Mouse (Mus musculus): ENCODE measurements around the gene Lrba. TPM values are rescaled to one million over a fixed set of nuclear protein-coding genes. Genes with fewer than 3 reads are reported as not detected.
A peak's percentile ranks its signal among the peaks of the same experiment; 100 is the strongest.

Gene Lrba
- total and polyA plus RNA-seq, 2 experiments from 2014 or later, result 1.6 to 22.0 TPM

GRCm38 (mm10) chr3:86793264-86793663 lies 568.8 kb downstream of the Lrba start:
- WGBS, result 43% methylated on average over 4 of the region's 4 CpGs
- ATAC-seq (ENCODE audit: insufficient read depth, low read depth), result no peak
- Histone ChIP-seq H3K4me2 (ENCODE audit: low read depth, low read length) (no peak overlapping the region), H3K9ac (replicated peaks; ENCODE audit: low read depth, low read length) (no peak overlapping the region), H3K36me3 (replicated peaks; ENCODE audit: control insufficient read depth, insufficient read depth, low read length) (no peaks in the 10 kb centered on the region), H3K27ac (ENCODE audit: low read depth) (peak overlapping the region; percentile 71), H3K4me1 (ENCODE audit: control insufficient read depth, insufficient read depth) (peaks cover 12% of the 10 kb centered on the region; the same call in 1 of the 2 replicates), H3K27me3 (ENCODE audit: control insufficient read depth, insufficient read depth, low read length) (no peaks in the 10 kb centered on the region), H3K9me3 (replicated peaks; ENCODE audit: control insufficient read depth, low read length) (no peaks in the 10 kb centered on the region), H3K4me3 (ENCODE audit: low read depth, low read length) (no peak overlapping the region)
- TF ChIP-seq EP300 (IDR thresholded peaks at IDR 0.05; ENCODE audit: low read depth) (no peak), CTCF (IDR thresholded peaks at IDR 0.05; ENCODE audit: low read depth) (no peak)
- DNase-seq (ENCODE audit: low spot score), result no peak

DNA sequence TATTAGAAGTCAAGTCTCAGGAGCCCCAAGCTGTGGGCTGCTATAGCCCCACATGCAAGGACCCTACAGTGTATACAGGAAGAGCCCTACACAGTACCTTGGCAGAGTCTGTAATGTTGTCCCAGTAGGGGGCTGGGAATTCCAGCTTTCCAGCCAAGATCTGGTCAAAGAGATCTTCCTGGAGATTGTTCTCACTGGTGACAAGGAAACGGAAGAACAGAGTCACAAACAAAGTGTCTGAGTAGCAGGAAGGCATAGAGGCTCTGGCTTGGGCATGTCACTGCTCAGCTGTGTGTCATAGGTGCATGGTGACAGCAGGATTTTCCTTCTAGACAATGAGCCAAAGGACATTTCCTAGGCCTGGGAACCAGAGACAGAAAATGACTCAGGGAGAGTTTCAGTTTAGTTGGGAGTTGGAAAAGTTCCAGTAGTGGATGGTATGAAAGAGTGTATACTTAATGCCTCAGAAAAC lies 569.3 kb downstream of the Lrba start:
- Histone ChIP-seq H3K9ac (replicated peaks; ENCODE audit: low read depth, low read length) (no peak overlapping the region), H3K4me1 (ENCODE audit: control insufficient read depth, insufficient read depth) (peaks cover 12% of the 10 kb centered on the region; the same call in 1 of the 2 replicates), H3K27me3 (ENCODE audit: control insufficient read depth, insufficient read depth, low read length) (no peaks in the 10 kb centered on the region), H3K4me3 (ENCODE audit: low read depth, low read length) (no peak overlapping the region), H3K36me3 (replicated peaks; ENCODE audit: control insufficient read depth, insufficient read depth, low read length) (no peaks in the 10 kb centered on the region), H3K27ac (ENCODE audit: low read depth) (peak overlapping the region; percentile 71), H3K9me3 (replicated peaks; ENCODE audit: control insufficient read depth, low read length) (no peaks in the 10 kb centered on the region), H3K4me2 (ENCODE audit: low read depth, low read length) (no peak overlapping the region)
- WGBS, result 21% methylated on average over 1 of the region's 1 CpGs
- TF ChIP-seq EP300 (IDR thresholded peaks at IDR 0.05; ENCODE audit: low read depth) (peak; percentile 73), CTCF (IDR thresholded peaks at IDR 0.05; ENCODE audit: low read depth) (no peak)
- peak; percentile 52 for DNase-seq (ENCODE audit: low spot score)
- peak; percentile 69 for ATAC-seq (ENCODE audit: insufficient read depth, low read depth)

DNA sequence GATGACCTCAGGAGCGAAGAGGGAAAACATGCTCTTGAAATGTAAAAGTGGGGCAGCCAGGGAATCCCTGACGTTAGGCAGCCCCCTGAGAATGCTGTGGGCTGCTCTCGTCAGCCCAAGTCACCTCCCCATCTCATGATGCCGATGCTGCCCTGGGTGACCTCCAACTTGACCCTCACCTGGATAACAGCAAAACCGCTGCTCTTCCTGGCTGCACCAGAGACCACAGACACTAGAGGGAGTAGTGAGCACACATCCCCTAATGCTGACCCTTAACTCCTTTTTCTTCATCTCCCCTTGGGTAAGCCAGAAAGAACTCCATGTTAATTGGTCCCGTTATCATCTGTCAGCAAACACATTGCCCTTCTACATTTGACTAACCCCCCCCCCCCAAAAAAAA lies 572.2 kb downstream of the Lrba start:
- 42% methylated on average over 6 of the region's 6 CpGs for WGBS
- DNase-seq (ENCODE audit: low spot score), result no peak
- H3K4me1 ChIP-seq (ENCODE audit: control insufficient read depth, insufficient read depth), result peaks cover 7% of the 10 kb centered on the region; the same call in 1 of the 2 replicates
- no peaks in the 10 kb centered on the region for H3K36me3 ChIP-seq (replicated peaks; ENCODE audit: control insufficient read depth, insufficient read depth, low read length)
- no peak for ATAC-seq (ENCODE audit: insufficient read depth, low read depth)
- TF ChIP-seq EP300 (IDR thresholded peaks at IDR 0.05; ENCODE audit: low read depth), result no peak
- peak; percentile 61 for TF ChIP-seq CTCF (IDR thresholded peaks at IDR 0.05; ENCODE audit: low read depth)
- no peak overlapping the region for H3K4me3 ChIP-seq (ENCODE audit: low read depth, low read length)
- no peaks in the 10 kb centered on the region for H3K27me3 ChIP-seq (ENCODE audit: control insufficient read depth, insufficient read depth, low read length)
- H3K27ac ChIP-seq (ENCODE audit: low read depth), result no peak overlapping the region
- no peak overlapping the region for H3K4me2 ChIP-seq (ENCODE audit: low read depth, low read length)
- no peaks in the 10 kb centered on the region for H3K9me3 ChIP-seq (replicated peaks; ENCODE audit: control insufficient read depth, low read length)
- no peak overlapping the region for H3K9ac ChIP-seq (replicated peaks; ENCODE audit: low read depth, low read length)

DNA sequence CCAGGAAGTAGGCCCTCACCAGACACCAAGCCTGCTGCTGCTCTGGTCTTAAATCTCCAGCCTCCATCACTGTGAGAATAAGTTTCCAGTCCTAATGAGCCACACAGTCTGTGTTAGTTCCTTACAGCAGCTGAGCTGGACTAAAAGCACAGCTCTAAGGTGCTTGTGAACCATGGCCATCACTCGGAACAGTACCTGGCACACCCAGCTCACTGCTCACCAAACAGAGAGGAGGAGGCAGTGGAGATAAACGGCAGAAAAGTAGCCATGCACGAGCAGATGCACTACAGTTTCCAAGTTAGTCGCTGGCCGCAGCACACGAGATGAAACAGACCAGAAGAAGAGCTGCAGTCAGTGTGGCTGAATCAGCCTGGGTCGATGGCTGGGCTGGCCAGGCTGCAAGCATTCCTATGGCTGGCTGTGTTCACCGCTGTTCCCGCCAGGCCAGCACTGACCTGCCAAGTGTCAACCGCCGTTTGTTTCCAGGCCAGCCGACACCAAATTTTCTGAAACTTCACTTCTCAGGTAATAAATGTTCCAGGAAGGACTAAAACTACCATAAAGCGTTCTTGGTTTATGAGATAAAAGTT lies 573.5 kb downstream of the Lrba start:
- Histone ChIP-seq H3K27ac (ENCODE audit: low read depth) (no peak overlapping the region), H3K4me1 (ENCODE audit: control insufficient read depth, insufficient read depth) (peaks cover 7% of the 10 kb centered on the region; the same call in 1 of the 2 replicates), H3K4me2 (ENCODE audit: low read depth, low read length) (no peak overlapping the region), H3K36me3 (replicated peaks; ENCODE audit: control insufficient read depth, insufficient read depth, low read length) (no peaks in the 10 kb centered on the region), H3K9me3 (replicated peaks; ENCODE audit: control insufficient read depth, low read length) (no peaks in the 10 kb centered on the region), H3K9ac (replicated peaks; ENCODE audit: low read depth, low read length) (no peak overlapping the region), H3K4me3 (ENCODE audit: low read depth, low read length) (no peak overlapping the region), H3K27me3 (ENCODE audit: control insufficient read depth, insufficient read depth, low read length) (no peaks in the 10 kb centered on the region)
- DNase-seq (ENCODE audit: low spot score) (no peak), ATAC-seq (ENCODE audit: insufficient read depth, low read depth) (no peak)
- WGBS, result 66% methylated on average over 13 of the region's 13 CpGs
- TF ChIP-seq CTCF (IDR thresholded peaks at IDR 0.05; ENCODE audit: low read depth) (no peak), EP300 (IDR thresholded peaks at IDR 0.05; ENCODE audit: low read depth) (no peak)

GRCm38 (mm10) chr3:86799041-86799440 lies 574.6 kb downstream of the Lrba start:
- no peaks in the 10 kb centered on the region for H3K27me3 ChIP-seq (ENCODE audit: control insufficient read depth, insufficient read depth, low read length)
- no peaks in the 10 kb centered on the region for H3K9me3 ChIP-seq (replicated peaks; ENCODE audit: control insufficient read depth, low read length)
- H3K9ac ChIP-seq (replicated peaks; ENCODE audit: low read depth, low read length), result no peak overlapping the region
- no peaks in the 10 kb centered on the region for H3K36me3 ChIP-seq (replicated peaks; ENCODE audit: control insufficient read depth, insufficient read depth, low read length)
- H3K4me2 ChIP-seq (ENCODE audit: low read depth, low read length), result no peak overlapping the region
- WGBS, result 62% methylated on average over 9 of the region's 9 CpGs
- ATAC-seq (ENCODE audit: insufficient read depth, low read depth) (no peak), DNase-seq (ENCODE audit: low spot score) (no peak)
- H3K4me1 ChIP-seq (ENCODE audit: control insufficient read depth, insufficient read depth), result 0 out of 2 replicates have a peak, but pooled peaks cover under 1% of the 10 kb centered on the region
- H3K27ac ChIP-seq (ENCODE audit: low read depth), result no peak overlapping the region
- no peak overlapping the region for H3K4me3 ChIP-seq (ENCODE audit: low read depth, low read length)
- TF ChIP-seq CTCF (IDR thresholded peaks at IDR 0.05; ENCODE audit: low read depth), result no peak

GRCm38 (mm10) chr3:86800841-86801240 lies 576.4 kb downstream of the Lrba start:
- Histone ChIP-seq H3K27me3 (ENCODE audit: control insufficient read depth, insufficient read depth, low read length) (no peaks in the 10 kb centered on the region), H3K4me1 (ENCODE audit: control insufficient read depth, insufficient read depth) (no peaks in the 10 kb centered on the region), H3K4me2 (ENCODE audit: low read depth, low read length) (no peak overlapping the region), H3K9ac (replicated peaks; ENCODE audit: low read depth, low read length) (no peak overlapping the region), H3K27ac (ENCODE audit: low read depth) (no peak overlapping the region), H3K9me3 (replicated peaks; ENCODE audit: control insufficient read depth, low read length) (no peaks in the 10 kb centered on the region), H3K36me3 (replicated peaks; ENCODE audit: control insufficient read depth, insufficient read depth, low read length) (no peaks in the 10 kb centered on the region), H3K4me3 (ENCODE audit: low read depth, low read length) (no peak overlapping the region)
- TF ChIP-seq EP300 (IDR thresholded peaks at IDR 0.05; ENCODE audit: low read depth) (no peak), CTCF (IDR thresholded peaks at IDR 0.05; ENCODE audit: low read depth) (no peak)
- ATAC-seq (ENCODE audit: insufficient read depth, low read depth) (no peak), DNase-seq (ENCODE audit: low spot score) (no peak)
- WGBS, result 84% methylated on average over 8 of the region's 8 CpGs

All from heart, postnatal 0 days (tissue).